Mouse (Mus musculus): Measurements from ENCODE around the gene Apba2.

The Apba2 gene

DNA sequence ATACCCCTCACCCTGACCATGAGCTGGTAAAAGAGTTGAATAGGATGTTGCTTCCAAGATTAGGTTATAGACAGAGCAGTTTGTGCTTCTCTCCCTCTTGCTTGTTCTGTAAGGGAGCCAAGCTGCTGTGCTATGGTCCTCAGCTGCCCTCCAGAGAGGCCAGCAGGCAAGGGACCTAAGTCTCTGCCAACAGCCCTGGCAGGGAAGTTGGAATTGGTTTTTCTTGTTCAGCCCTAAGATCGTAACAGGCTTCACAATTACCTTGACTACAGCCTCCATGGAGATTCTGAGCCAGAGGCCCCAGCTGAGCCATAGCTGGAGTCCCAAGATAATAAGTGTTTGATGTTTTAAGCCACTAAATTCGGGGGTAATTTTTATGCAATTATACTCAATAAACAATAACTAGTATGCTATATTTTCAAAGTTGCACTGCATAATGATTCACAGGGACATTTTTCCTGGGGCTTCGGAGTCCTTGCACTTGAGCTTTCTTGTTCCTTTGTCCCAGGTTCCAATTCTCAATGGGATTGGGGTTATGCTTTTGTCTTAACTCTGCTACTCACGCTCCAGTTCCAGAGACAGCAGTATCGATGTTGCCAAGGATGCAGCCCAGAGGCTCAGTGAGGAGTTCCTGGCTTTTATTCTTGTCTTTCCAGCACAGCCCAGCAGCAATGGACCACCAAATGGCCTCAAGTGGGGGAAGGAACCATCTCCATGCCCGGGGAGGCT, 224.6 kb downstream of the Apba2 start:
- DNase-seq (ENCODE audit: low read depth, low spot score): no peak

DNA sequence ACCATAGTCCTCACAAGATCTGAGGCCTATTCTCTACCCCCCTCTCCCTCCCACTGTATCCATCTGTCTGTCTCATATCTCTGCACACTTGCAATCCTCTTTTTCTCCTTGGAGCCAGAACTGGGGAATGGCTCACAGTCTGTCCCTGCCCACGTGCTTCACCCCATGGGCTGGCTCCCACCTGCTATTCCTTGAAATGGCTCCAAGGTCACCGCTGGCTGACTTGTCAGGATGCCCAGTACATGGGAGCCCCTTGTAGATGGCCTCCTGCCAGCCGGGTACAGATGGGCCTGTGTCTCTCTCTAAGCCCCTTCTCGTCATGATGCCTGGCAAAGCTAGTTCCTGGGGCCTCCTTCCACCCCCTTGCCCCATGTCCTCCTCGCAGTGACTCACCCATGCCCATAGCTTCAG, 226.7 kb downstream of the Apba2 start:
- peak; percentile 33 for DNase-seq (ENCODE audit: low read depth, low spot score)

DNA sequence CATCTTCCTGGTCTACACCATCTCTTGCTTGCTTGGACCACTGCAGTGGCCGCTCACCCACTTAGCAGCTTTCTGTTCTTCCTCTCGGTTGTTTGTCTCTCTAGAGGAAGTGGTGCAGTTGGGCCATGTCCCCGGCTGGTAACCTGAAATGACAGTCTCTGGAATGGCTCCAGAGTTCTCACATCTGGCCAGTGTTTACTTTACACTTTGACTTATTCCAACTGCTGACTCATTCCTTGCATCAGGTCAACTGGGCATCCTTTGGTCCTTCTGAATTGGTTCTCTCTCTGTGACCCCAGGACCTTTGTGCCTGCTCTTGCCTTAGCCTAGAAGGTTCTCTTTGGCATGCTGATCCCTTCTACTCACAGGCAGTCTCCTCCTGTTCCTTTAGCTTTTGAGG, 227.3 kb downstream of the Apba2 start:
- no peak for DNase-seq (ENCODE audit: low read depth, low spot score)

DNA sequence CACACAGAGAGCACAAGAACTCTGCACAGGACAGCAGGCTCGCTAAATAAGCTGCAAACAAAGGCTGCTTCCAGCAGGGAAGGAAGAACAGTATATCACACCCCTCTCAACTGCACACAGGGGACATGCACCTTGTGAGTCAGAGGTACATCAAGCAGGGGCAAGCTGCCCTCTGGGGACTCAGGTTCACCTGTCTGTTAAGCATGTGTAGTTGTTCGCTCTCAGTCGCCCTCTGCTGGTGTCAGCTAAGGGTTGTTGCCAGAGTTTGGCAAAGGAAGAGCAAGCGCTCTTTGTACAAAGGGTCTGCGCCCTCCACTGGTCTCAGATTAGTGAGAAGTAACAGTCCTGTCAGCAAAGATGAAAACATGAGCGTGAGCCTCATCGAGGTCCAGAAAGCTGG, 228.3 kb downstream of the Apba2 start:
- DNase-seq (ENCODE audit: low read depth, low spot score): peak; percentile 65

DNA sequence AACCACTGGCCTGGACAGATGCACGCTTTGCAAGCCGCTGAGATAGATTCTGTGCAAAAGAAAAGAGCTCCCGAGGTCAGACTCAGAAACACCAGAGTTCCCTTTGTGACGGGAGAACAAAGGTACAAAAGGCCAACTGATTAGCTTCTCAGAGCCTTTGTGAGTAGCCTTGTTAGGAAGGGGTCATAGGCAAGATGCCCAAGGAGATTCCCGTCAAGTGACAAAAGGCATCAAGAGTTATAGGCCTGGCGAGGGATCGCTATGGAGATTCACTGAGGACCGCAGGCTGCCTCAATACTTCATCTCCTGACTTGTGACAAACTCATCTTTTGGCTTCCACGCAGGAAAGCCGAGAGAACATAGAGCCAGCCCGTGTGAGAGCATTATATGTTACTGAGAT, 237.6 kb downstream of the Apba2 start:
- no peak for DNase-seq (ENCODE audit: low read depth, low spot score)

DNA sequence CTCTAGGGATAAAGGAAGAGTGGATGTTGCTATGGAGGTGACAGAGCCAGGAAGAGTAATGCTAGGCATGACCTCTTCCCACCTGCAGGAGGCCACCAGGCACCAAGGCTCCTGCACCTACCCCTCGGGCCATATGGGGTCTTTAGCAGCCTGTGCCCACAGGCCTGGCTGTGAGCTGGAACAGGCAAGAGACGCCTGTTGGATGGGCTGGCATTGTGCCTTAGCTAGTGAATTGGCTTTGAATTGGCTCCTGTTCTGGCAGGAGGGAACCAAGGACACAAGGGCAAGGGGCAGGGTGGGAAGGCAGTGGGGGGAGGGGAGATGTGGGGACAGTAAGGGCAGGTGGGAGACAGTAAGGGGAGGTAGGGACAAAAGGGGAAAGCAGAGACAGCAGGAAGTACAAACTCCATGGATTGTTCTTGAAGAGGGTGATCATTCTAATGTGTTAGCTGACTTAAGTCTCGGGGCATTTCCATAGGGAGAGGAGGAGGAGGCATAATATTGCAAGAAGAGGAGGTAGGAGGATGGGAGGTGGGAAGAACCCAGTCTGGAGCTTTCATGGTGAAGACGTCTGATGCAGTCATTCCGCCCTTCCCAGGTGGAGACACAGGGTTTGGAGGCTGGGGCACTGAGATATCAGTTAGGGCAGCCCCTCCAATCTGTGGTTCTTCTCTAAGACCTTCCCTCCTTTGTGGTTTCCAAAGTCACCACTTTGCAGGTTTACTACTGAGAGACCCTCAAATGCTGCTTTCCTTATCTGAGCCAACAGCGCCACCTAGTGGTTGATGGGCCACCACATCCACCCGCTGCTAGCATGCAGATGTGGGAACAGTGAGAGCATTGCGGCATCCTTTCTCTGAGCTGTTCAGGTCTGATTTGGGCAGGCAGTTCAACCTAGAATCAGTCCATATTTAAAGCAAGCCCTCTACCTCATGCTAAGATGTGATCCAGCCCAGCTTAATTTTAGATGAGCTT, 240.1 kb downstream of the Apba2 start:
- peak; percentile 78 for DNase-seq (ENCODE audit: low read depth, low spot score)

DNA sequence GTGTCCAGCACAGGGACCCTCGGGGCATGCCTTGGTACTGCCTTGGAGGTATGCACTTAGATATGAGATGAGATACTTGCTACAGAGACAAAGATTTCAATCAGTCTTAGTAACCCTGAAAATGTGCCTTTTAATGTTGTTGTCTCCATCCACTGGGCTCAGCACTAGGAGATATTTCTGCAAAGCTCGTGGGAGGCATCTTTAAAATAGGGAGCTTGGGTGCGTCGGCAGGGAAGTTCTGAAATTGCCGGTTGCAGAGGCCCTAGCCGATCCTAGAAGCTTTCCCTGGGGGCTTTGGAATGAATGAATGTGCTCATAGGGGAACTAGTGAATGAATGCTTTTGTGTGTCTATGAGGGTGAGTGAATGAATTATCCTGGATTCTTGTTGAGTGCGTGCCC, 242.1 kb downstream of the Apba2 start:
- no peak for DNase-seq (ENCODE audit: low read depth, low spot score)

DNA sequence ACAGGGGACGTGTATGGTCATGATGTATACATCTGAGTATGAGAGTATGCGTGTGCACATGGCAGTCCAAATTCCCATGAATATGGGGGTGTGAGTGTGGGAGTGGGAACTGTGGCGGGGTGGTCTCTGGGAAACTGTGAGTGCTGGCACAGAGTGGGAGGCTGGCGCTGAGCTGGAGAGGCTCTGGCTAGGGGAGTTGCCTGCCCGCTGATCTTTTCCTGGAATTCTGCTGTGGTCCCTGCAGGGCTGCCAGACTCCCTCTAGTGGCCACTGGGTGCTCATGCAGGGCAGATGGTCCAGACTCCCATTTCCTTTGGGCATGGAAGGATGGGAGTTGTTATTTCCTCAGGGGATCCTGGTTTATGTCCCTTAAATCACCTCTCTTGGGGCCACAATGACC, 250.0 kb downstream of the Apba2 start:
- DNase-seq (ENCODE audit: low read depth, low spot score): peak; percentile 61

DNA sequence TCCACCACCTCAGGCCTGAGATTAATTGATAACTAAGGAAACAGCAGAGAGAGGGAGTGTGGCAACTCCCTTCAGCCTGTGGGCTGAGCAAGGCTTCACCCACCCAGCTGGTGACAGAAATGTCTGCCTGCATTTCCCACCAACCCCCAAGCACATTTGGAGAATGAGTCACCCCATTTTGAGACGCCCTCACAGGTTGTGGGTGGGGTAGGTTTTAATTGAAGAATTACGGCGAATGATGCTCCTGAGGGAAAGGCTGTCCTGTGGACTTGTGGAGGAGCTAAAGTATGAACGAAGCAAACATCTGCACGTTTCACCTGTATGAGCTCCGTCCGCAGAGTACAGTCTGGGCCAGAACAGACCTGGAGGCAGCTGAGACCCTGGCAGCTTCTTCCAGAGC, 250.6 kb downstream of the Apba2 start:
- no peak for DNase-seq (ENCODE audit: low read depth, low spot score)

DNA sequence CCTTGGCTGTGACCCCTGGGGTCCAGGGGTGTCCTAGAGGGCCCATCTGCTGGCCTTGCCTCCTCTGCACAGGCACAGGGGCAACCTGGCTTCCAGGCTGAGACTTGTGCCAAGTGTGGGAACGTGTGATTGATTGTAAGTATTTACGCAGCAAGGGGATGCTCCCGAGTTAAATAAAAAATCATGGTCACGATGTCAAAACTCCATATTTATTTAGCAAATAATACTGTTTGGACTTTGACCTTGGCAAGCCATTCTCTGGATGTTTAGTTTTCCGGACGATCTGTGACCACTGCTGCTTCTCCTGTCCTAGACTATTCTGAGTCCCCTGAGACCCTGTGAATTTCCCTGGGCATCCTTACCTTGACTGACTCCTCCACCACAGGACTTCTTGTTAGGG, 252.2 kb downstream of the Apba2 start:
- no peak for DNase-seq (ENCODE audit: low read depth, low spot score)

DNA sequence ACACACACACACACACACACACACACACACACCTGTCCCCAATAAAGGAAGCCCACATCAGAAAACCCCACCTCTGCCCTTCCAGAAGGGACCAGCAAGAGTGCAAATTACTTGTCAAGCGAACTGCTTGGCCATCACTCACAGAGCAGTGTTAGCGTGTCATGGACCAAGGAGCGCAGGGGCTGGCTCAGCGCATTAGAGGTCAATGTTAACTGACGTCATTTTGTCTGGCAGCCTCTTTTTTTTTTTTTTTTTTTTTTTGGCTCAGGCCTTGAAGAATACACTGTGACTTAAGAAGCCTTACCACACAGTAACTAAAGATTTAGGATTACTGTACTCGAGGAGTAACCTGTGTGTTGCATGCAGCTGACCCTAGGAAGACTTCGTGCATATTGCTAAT, 252.7 kb downstream of the Apba2 start:
- no peak for DNase-seq (ENCODE audit: low read depth, low spot score)

DNA sequence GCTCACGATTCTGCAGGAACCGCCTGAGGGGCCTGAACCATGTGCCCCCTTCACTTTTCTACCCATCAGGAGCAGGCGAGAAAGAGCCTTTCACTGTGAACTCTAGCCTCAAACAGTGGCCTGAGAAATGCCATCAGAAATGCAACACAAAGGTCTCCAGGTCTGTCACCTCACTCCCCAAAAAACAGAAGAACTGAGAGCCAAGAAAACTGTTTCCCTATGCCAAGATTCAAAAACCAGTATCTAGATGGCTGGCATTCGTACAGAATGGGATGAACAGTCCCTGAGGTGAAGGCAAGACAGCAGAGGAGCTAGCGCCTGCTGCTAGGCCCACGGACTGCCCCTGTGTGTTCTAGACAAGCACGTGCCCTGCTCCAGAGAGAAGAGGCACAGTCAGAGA, 253.6 kb downstream of the Apba2 start:
- DNase-seq (ENCODE audit: low read depth, low spot score): no peak

DNA sequence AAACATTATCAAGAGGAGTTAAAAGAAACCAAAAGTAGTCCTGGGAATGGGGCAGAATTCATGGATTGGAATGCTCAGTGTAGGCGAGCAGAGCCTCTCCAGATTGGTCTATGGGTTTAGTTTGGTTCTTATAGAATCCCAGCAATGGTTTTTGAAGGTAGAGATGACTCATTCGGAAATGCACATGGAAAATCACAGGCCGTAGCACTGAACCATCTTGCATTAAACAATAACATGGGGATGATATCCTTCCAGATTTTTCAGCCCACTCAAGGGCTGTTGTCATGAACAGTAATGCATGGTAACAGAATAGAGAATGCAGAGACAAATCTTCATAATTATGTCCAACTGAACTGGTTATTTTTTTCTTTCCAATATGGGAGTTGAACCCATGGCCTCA, 264.1 kb downstream of the Apba2 start:
- DNase-seq (ENCODE audit: low read depth, low spot score): no peak

DNA sequence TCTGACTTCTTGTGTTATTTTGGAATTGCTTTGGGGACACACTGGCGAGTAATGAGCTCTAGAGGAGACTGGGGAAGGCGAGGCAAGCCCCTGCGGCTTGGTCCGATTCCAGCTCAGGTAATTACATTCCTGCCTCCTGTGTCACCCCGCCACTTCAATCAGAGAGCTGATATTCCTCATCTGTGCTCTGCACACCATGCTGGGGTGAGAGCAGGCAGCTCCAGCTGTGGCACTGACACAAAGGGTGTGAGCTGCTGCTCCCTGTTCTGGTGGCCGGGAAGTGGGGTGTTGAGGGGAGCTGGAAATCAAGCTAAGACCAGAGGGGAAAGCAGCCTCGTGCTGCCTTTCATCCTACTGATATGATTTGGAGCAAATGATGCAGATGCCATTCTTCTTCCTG, 268.3 kb downstream of the Apba2 start:
- DNase-seq (ENCODE audit: low read depth, low spot score): no peak

DNA sequence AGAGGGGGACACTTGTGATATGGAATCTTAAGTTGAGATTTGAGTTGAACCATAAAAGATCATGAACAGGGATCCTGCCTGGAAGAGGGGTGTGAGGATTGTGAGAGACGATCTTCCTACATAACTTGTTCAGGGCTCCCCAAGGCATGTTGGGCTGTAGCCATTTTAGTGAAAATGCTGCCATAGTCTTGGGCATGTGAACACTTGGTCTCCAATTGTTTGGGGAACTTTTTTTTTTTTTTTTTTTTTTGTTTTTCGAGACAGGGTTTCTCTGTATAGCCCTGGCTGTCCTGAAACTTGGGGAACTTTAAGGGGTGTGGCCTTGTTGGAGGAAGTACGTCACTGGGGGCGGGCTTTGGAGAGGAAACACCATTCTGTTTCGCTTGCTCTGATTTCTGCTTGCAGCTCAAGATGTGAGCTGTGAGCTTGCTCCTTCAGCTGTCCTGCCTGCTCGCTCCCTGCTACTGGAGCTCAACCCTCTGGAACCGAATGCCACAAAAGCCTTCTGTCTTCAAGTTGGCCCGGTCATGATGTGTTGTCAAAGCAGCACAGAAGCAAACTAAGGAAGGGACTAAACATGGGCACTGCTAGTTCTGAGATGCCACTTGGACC, 269.4 kb downstream of the Apba2 start:
- no peak for DNase-seq (ENCODE audit: low read depth, low spot score)

DNA sequence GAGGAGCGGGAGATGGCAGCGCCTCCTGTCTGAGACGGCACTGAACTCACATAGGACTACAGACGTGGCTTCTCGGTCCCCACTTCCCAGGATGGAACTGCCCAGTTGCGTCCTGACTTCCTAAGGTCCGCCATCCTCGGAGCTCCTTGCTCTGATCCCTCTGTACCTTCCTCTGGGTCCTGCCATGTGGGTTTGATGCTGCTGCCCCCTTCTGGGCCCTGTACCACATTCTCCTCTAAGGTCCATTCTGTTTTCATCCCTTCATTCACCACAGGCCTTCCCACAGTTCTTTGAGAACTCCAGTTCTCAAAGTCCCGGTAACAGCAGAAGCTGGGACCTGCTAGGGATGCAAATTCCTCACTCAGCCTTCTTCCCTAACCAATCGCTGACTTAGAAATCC, 272.0 kb downstream of the Apba2 start:
- DNase-seq (ENCODE audit: low read depth, low spot score): no peak

DNA sequence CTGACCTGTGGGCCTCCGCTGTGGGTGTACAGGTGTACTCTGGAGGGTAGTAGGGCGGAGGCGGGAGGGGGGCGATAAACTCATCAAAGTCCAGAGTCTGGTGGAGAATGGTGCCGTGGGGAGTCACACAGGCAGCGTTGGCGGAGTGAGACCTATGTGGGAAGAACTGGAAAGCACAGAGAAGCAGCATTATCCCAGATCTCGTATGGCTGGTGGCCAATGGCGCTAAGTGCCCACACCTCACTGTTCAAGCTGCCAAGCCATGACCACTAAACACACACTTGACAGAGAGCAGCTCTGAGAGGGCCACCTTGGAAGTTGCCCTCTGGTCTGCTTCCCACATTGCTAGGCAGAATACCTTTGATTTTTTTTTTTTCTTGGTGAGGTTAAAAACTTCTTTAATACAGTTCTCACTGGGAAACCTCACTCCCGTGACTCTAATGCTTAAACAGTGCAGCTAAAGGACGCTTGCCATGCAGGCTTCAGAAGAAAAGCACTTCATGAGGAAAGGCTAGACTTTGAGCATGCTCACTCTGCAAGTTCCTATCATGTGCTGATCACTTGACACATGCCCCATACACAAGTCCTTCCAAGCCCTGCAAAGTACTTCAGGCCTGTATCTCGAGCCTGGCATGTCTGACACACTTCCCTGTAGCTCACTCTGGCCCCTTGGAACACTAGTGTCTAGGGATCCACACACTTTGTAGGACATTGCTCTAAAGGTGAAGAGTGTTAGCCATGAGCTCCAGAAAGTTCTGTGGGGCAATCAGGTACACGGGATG, 275.4 kb downstream of the Apba2 start:
- DNase-seq (ENCODE audit: low read depth, low spot score): no peak

DNA sequence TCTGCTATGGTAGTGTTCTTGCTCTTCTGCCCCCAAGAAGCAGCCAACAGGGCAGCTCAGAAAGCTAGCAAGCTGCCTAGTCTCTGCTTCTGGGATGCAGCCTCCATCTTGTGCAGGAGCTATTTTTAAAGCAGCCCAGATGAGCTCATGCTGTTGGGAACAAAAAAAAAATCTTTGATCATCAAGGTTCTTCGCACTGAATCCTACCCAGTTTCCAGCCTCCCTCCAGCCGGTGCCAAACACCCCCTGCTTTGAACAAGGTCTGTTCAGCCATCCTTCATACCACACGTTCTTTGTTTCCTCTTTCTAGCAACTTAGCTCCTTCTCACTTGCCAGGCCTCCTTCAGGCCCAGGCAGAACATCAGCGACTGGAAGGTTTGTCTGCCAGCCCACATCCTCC, 278.0 kb downstream of the Apba2 start:
- DNase-seq (ENCODE audit: low read depth, low spot score): no peak

DNA sequence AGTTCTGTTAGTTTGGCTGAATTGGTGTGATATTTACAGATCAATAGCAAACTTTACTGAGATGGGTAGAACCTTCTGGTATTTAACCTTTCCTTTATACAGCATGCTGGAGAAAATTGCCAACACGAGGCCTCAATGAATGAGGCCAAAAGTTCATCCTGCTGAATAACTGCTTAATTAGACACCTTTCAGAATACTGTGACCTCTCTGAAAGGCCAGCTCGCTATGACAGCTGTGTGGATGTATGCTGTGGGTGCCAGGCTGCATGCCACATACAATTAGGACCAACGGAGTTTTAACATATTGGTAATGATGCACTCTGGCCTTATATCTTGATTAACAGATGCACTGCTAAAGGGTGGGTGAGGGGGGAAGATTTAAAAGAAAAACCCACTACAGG, 283.5 kb downstream of the Apba2 start:
- no peak for DNase-seq (ENCODE audit: low read depth, low spot score)

DNA sequence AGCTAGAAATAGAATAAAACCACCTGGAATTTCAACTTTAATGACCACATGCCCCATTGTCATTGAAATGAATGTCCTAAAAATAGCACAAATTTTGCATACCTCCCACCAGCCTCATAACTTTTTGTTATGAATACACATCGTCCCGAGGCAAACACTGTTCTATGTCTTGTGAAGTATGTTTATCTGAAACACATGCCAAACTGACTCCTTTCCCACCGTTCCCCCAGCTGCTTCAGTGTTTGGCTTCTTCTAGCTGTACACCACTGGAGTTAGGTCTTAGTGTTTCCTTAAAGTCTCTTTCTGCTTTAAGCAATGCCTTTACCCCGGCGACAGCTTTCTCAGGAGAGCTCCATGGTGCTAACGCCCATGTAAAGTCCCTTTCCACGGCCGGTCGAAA, 289.6 kb downstream of the Apba2 start:
- no peak for DNase-seq (ENCODE audit: low read depth, low spot score)

DNA sequence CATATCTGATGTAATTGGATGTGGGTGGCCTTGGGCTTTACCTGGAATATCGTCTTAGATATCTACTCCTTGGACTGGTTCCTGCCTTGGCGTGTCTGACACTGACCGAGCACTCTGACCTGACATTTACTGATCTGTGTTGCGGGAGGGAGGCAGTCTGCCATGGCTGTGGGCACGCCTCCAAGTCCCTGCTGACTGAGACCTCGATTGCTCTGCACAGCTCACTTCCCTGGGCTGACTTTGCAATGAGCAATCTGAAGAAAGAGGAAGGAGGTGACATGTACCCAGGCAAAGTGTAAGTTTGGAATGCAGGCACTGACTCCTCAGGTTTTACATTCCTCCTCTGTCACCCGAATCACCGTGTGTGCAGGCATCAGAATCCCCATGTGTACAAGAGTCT, 290.5 kb downstream of the Apba2 start:
- DNase-seq (ENCODE audit: low read depth, low spot score): no peak

DNA sequence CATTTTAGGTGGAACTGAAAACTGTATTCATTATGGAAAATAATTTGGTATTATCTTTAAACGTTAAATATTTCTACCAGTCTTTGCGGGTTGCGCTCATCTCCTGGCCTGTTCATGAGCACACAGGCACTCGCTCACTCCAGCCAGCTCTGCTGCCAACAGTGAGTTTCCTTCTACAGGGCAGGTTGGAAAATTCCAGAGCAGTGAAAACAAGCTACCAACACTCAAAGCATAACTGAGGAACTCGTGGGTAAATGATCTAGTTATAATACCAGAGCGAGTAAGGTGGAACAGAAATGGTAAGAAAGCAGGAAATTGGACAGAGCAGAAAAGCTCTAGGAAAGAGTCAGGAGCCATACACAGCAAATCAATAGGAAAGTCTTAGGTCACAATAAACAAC, 294.0 kb downstream of the Apba2 start:
- no peak for DNase-seq (ENCODE audit: low read depth, low spot score)

Data from retina, postnatal 7 days (tissue).